Mouse (Mus musculus) megakaryocyte, embryonic 14.5 days (primary cell): Measurements from ENCODE around the gene Eif2b3.

Source experiments
- FLI1 ChIP-seq: IDR thresholded peaks from 2 replicates; pipeline ENCODE4 v1.6.1; 2012; ENCODE audit warnings: low read length, inconsistent platforms, mixed read lengths
- GATA1 ChIP-seq: IDR thresholded peaks from 3 replicates; pipeline ENCODE4 v1.6.1; 2012; ENCODE audit warnings: mixed read lengths, low read length, inconsistent platforms, borderline replicate concordance

DNA sequence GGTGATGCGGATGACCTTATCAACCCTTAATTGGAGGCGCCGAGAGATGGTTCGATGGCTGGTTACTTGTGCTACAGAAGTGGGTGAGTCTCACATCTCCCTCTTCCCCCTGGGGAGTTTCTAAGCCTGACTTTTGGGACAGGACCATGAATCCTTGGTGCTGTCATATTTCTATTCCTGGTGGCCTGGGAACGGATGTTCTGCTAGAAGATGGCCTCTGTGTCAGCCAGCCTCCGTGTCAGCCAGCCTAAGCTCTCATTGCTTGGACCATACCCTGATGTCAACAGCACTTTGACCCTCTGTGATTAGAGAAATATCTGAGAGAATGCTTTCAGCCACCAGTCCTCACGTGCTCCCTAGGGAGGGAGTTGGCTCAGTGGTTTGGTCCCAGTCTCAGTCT is 33.5 kb upstream of the Eif2b3 start:
- TF ChIP-seq GATA1 (no peak), FLI1 (no peak)
